Mouse (Mus musculus): ENCODE measurements around the gene Slc7a8. TPM values are rescaled to one million over a fixed set of nuclear protein-coding genes. Genes with fewer than 3 reads are reported as not detected.
"Not testable (repeated sequence)": the region's sequence is repeated elsewhere in the genome, so short reads cannot be mapped to it uniquely, and the experiment has no call there.

Gene Slc7a8
- total RNA-seq, 2 experiments from 2014 or later: 2.4 to 3.6 TPM

DNA sequence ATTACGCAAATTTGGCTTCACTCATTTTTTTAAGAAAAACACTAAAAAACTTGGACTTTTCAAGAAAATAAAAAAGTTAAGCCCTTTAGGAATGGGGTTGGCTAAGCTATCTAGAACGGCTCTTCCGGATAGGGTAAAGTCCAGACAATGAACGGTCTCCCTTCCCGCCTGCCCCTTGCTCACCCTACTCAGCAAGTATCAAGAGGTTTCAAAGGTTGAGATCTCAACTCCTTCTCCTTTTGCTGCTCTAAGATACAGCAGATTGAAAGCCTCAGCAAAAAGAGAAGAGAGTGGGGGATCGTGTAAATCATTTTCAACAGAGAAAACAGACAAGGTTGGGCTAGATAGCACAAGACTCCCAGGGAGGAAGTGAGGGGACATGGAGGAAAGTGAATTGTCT lies 1.2 kb upstream of the Slc7a8 start:
- no peak for DNase-seq
- intact Hi-C loops (cut with DNase I): loop anchor here (5.0 kb wide), 1 partner anchor 51 kb away; no protein-coding TSS in a partner anchor

DNA sequence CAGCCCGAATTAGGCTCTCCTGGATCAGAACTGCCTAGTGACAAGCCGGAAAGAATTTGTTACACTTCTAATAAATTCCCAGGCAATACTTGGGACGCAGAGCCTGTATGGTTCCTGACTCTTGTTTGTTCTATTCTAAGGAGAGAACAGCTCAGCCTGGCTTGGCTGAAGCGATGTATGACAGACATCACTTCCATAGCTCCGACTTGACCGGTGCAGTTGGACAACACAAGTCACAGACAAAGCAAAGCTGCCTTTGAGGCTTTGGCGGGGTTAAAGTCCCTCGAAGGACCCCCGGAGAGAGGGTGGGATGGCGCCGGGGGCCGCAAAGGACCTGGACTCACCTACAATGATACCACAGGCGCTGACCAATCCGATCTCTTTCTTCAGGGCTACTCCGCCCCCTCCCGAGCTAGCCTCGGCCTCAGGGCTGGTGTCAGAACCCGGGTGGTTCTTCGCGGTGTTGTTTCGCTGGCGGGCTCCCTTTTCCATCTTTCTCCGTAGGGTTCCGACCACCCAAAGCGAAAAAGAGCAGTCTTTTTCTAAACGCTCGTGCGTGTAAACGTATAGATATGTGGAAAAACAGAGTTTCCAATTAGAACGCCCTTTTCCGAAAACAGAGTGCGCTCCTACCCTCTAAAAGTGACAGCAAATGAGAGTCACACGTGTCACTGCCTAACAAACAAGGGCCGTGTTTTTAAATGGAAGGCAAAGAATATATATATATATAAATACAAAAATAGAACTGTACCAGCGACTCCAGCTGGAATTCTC lies 723 bp downstream of the Slc7a8 start:
- intact Hi-C loops (cut with DNase I): loop anchor here (5.0 kb wide), 1 partner anchor 49 kb away; no protein-coding TSS in a partner anchor
- peak; percentile 44 to 56 for DNase-seq

- DNase-seq: no peak
- intact Hi-C loops (cut with DNase I): loop anchor here (5.0 kb wide), 1 partner anchor 48 kb away; no protein-coding TSS in a partner anchor
Measured at GRCm38 (mm10) chr14:54780084-54780483, 1.7 kb downstream of the Slc7a8 start.

GRCm38 (mm10) chr14:54777893-54778292 lies 3.9 kb downstream of the Slc7a8 start:
- intact Hi-C loops (cut with DNase I): no loop called here
- DNase-seq: no peak

DNA sequence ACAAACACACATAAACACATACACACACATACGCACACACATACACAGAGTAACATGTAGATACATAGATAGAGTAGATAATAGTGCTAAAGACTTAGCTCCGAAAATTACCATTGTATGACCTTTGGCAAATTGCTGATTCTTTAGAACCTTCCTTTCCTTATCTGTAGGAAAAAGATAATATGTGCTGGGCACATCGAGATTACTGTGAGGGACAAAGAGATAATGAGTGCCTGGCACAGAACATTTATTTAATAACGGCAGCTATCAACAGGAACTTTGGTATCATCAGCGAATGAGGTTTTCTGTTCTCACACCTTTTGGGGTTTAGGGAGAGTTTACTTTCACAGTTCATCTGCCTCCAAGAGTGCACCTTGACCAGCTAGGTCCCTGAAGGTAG lies 5.0 kb downstream of the Slc7a8 start:
- no peak for DNase-seq
- intact Hi-C loops (cut with DNase I): no loop called here

DNA sequence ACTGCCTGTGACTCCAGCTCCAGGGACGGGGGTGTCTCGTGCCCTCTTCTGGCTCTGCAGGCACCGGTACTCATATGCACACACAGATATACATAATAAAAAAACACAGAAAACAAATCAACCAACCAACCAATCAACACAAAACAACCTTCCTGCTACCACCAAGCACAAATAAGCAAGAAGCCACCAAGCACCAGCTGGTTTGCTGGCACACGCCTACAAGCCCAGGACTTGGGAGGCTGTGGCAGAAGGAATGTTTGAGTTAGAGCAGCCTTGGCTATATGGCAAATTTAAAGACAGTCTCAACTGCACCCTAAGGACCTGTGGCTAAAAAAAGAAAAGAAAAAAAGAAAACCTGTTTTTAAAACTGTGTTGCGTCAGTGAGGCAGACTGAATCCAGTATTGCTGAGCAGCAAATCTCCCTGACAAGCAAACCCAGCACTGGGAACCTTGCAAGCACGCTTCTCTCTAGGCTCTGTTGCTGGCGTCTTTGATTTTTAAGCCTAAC lies 6.2 kb downstream of the Slc7a8 start:
- DNase-seq: no peak
- intact Hi-C loops (cut with DNase I): no loop called here

DNA sequence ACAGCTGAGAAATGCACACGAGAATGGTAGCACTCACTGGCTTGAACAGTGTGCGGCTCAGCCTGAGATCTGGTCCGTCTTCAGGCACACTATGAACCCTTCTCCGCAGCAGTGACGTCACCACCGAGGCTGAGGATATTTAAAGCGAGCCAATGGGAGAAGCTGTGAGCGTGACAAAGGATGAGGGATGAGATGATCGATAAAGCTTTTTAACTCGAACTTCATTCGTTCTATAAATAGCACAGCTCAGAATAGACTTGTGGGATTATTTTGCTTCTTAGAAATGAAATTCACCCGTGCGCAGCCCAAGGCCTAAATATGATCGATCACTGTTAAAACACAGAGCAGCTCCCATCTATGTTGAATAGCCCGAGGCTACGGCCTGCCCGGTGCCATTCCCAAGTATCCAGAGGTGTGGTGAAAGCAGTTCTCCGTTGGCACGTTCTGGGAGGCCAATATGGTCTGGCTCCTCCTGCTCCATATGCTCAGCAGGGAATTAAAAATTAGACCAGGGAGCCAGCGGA lies 9.4 kb downstream of the Slc7a8 start:
- intact Hi-C loops (cut with DNase I): no loop called here
- no peak for DNase-seq

DNA sequence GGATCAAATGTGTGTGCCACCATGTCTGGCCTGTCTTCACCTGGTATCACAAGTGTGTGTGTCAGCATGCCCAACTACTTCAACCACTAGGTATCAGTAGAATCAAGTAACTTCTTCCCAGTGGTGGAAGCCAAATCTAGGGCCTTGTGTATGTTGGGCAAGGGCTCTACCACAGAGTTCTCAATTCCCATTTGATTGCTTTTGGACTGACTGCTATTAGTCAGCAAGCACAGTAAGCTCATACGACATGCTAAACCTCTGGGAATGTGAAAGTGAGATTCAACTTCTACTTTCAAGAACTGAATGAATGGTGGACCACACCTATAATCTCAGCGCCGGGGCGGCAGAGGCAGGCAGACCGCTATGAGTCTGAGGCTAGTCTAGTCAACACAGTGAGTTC lies 11.4 kb downstream of the Slc7a8 start:
- no peak for DNase-seq
- intact Hi-C loops (cut with DNase I): no loop called here

- DNase-seq: no peak
- intact Hi-C loops (cut with DNase I): no loop called here
Measured at GRCm38 (mm10) chr14:54769068-54769425, 12.7 kb downstream of the Slc7a8 start.

GRCm38 (mm10) chr14:54768314-54769067 lies 13.3 kb downstream of the Slc7a8 start:
- intact Hi-C loops (cut with DNase I): no loop called here
- DNase-seq: no peak

DNA sequence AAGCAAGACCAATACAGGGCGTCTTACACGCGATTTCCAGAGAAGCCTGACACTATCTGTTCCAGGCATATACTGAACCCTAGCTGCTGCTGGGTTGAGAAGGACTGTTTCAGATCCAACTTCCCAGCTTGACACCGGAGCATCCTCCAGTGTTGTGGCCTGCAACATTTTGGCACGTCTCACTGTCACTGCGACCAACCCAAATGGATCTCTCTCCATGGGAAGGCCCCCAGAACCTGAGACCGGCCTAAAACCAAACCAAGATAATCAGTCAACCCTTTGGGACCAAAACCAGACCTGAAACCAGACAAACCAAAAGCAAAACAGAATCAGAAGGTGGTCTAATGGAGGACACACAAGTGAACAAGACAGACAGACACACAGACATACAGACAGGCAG lies 14.8 kb downstream of the Slc7a8 start:
- intact Hi-C loops (cut with DNase I); DNase-seq: not testable (repeated sequence)

DNA sequence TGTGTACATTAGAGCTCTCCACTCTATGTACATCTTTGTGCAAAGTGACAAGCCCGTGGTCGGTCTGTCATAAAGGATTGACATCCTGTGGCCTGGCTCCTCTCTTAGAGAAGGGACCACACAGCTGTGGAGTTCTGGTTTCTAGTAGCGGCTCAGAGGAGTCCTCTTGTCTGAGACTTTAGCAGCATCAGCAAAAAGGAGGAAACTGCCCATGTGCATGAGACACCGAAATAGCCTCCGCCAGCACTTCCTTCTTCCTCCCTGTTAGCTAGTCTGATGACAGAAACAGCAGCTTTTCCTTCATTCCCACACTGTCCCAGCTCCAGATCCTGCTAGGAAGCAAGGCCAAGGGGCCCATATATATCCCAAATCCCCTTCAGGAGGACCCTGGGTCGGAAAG lies 25.4 kb downstream of the Slc7a8 start:
- DNase-seq: no peak
- intact Hi-C loops (cut with DNase I): no loop called here

DNA sequence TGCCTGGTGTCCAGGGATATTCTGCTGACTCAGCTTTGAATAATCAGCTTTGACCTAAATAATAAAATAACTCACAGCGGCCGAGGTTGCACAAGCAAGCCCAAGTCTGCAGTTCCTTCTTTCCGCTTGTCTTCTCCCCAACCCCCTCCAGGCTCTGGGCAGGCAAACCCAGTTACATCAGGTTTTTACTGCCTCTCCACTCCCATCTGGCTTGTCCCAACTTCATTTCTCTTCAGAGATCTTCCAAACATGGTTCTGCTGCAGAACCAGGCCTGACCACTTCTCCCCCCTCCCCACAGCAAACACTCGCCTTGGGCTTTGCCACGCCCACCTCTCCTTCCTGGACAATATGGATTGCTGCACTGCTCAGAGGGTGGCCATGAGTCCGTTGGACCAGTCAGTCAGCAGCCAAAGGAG lies 27.1 kb downstream of the Slc7a8 start:
- intact Hi-C loops (cut with DNase I): no loop called here
- DNase-seq: peak; percentile 65 to 67

GRCm38 (mm10) chr14:54753986-54754601 lies 27.7 kb downstream of the Slc7a8 start:
- DNase-seq: no peak
- intact Hi-C loops (cut with DNase I): no loop called here

DNA sequence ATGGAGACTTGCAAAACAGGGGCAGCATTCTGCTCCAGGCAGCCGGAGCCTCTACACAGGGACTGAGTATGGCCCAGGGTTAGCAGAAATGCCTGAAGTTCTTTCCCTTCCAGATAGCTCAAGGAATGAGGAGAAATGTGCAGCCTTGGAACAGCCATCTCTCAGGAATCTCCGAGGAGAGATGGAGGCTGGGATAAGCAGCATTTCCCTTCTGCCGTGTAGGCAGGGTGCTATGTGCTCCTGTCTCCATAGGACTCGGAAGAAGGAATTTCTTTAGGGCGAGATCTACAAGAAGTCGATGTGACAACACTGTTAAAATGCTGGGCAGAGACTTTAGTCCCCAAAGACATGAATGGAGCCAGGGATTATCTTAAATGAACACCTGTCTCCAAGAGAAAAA lies 28.8 kb downstream of the Slc7a8 start:
- DNase-seq: no peak
- intact Hi-C loops (cut with DNase I): no loop called here

DNA sequence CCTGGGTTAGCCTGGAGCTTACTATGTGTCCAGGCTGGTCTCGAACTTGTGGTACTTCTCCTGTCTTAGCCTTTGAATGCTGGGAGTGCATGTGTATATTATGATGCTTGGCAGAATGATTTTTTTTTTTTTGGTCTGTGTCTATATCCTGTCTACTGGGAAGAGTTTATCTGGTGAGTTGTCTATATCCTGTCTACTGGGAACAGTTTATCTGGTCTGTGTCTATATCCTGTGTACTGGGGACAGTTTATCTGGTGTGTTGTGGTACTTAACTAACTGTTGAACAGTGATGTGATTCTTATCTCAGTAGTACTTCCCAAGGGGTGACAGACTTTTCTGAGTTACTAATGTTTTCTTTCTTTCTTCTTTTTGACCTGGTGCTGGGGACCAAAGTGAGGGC lies 30.0 kb downstream of the Slc7a8 start:
- intact Hi-C loops (cut with DNase I): no loop called here

DNA sequence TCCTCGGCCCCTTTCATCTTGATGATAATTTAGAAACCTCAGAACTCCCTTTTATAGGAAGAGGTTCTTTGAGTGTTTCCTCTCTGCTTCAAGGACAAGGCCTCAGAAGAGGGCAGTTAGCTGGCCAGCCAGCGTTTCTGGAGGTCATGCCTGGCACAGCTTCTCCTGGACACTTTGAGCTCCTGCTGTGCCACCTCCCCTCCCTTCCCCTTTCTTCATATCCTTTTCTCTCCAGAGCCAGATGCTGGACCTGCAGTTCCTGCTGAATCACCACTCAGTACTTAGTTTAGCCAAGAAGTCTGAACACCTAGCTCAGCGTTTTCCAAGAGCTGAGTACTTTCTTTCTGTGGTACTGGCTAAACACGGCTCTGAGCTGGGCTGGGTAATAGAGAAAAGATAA lies 32.5 kb downstream of the Slc7a8 start:
- no peak for DNase-seq

More for the DNA sequence above, 30.0 kb downstream of the Slc7a8 start:
- no peak for DNase-seq

DNA sequence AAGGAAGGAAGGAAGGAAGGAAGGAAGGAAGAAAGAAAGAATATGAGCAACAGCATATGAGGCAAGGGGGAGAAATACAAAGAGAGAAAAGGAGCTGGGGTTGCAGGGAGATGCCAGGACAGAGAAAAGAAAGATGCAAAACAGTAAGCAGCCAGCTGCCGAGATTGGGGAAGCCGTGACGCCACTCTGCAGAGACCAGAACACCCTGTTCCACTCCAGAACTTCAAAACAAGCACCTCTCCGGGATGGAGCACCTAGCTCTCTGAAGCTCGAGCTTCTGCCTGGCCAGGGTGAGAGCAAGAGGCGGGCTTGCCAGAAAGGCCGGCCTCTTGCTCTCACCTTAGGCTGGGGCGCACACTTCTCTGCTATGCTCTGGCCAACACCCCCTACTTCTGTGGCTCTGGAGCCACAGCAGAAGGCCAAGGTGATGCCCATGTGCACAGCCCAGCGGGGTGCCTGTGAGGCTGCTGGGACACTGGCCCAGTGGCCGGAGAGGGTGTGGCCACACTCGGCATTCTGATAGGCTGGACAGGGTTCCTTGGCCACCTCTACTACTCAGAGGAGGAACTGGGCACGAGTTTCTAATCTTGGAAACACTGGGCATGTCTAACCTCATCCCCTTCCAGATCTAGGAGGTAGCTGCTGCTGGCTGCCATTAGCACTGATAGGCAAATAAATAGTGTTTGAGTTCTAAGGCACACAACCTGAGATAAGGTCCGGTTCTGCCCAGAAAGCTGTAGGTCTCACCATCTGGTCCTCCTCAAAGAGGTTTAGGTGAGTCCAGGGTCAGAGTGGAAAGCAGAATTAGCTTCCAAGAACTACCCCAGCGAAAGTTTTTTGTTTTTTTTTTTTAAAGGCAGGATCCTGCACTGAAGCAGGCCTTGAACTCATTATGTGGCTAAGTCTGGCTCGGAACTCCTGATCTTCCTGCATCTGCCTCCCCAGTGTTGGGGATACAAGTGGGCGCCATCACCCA lies 33.5 kb downstream of the Slc7a8 start:
- DNase-seq: peak in 1 of 2 experiments; percentile 43
- intact Hi-C loops (cut with DNase I): no loop called here

More for the DNA sequence above, 32.5 kb downstream of the Slc7a8 start:
- intact Hi-C loops (cut with DNase I): no loop called here

- no peak for DNase-seq
- intact Hi-C loops (cut with DNase I): no loop called here
Measured at GRCm38 (mm10) chr14:54746038-54746437, 35.7 kb downstream of the Slc7a8 start.

GRCm38 (mm10) chr14:54744473-54744872 lies 37.3 kb downstream of the Slc7a8 start:
- DNase-seq: no peak
- intact Hi-C loops (cut with DNase I): no loop called here

Measured in heart, postnatal 10 days (tissue).